Mouse (Mus musculus): ENCODE data around the gene Zkscan17.
A peak's percentile ranks its signal among the peaks of the same experiment; 100 is the strongest.
"Not testable (repeated sequence)": the region's sequence is repeated elsewhere in the genome, so short reads cannot be mapped to it uniquely, and the experiment has no call there.

Zkscan17 gene

GRCm38 (mm10) chr11:59526472-59527080, at the start of gene Zkscan17:
TSS of gene Zkscan17 (minus strand) at chr11:59526751.
- peak in 1 of 2 experiments; percentile 24 for DNase-seq

GRCm38 (mm10) chr11:59576135-59576534, 49.6 kb upstream of the Zkscan17 start, which contains the start of gene Olfr222:
TSS of gene Olfr222 (minus strand) at chr11:59576235.
- not testable (repeated sequence) for DNase-seq

- DNase-seq, result no peak
Observed at GRCm38 (mm10) chr11:59575726-59576125, 49.2 kb upstream of the Zkscan17 start.

- no peak for DNase-seq
Observed at GRCm38 (mm10) chr11:59569306-59569705, 42.8 kb upstream of the Zkscan17 start.

- DNase-seq, result no peak
Observed at GRCm38 (mm10) chr11:59562837-59563236, 36.3 kb upstream of the Zkscan17 start.

GRCm38 (mm10) chr11:59562336-59562735, 35.8 kb upstream of the Zkscan17 start:
- DNase-seq, result no peak

- no peak for DNase-seq
Observed at GRCm38 (mm10) chr11:59560906-59561305, 34.4 kb upstream of the Zkscan17 start.

- no peak for DNase-seq
Observed at GRCm38 (mm10) chr11:59554535-59554934, 28.0 kb upstream of the Zkscan17 start.

- no peak for DNase-seq
Observed at GRCm38 (mm10) chr11:59554127-59554526, 27.6 kb upstream of the Zkscan17 start.

GRCm38 (mm10) chr11:59544005-59544404, 17.5 kb upstream of the Zkscan17 start:
- DNase-seq, result no peak

- DNase-seq, result peak in 1 of 2 experiments; percentile 36
Observed at GRCm38 (mm10) chr11:59543376-59543775, 16.8 kb upstream of the Zkscan17 start.

- DNase-seq, result peak in 1 of 2 experiments; percentile 32
Observed at GRCm38 (mm10) chr11:59542442-59542841, 15.9 kb upstream of the Zkscan17 start.

- no peak for DNase-seq
Observed at GRCm38 (mm10) chr11:59541324-59541723, 14.8 kb upstream of the Zkscan17 start, which contains the start of gene Nlrp3. TSS of gene Nlrp3 (plus strand) at chr11:59541568.

- DNase-seq, result no peak
Observed at GRCm38 (mm10) chr11:59540123-59540522, 13.6 kb upstream of the Zkscan17 start.

- peak; percentile 83 to 87 for DNase-seq
Observed at GRCm38 (mm10) chr11:59538387-59538786, 11.8 kb upstream of the Zkscan17 start.

- peak; percentile 19 to 42 for DNase-seq
Observed at GRCm38 (mm10) chr11:59537218-59538130, 10.9 kb upstream of the Zkscan17 start.

- no peak for DNase-seq
Observed at GRCm38 (mm10) chr11:59531562-59531961, 5.0 kb upstream of the Zkscan17 start.

GRCm38 (mm10) chr11:59530870-59531535, 4.5 kb upstream of the Zkscan17 start:
- DNase-seq, result no peak

GRCm38 (mm10) chr11:59530221-59530620, 3.7 kb upstream of the Zkscan17 start:
- DNase-seq, result no peak

- DNase-seq, result peak; percentile 73 to 85
Observed at GRCm38 (mm10) chr11:59525237-59525636, 1.3 kb downstream of the Zkscan17 start.

GRCm38 (mm10) chr11:59524150-59524549, 2.4 kb downstream of the Zkscan17 start:
- no peak for DNase-seq

GRCm38 (mm10) chr11:59519741-59520495, 6.6 kb downstream of the Zkscan17 start:
- no peak for DNase-seq

Data from lung, adult 18-20 months (tissue).